Mouse (Mus musculus) bone marrow macrophage, adult 2 months (primary cell): ENCODE data around the gene OR5BS1P.

Experiments used
- CTCF ChIP-seq: IDR thresholded peaks from 2 replicates; pipeline ENCODE4 v1.5.1; 2012; ENCODE audit warnings: low read depth, mild to moderate bottlenecking, low read length, moderate library complexity
- POLR2A ChIP-seq: IDR thresholded peaks from 2 replicates; pipeline ENCODE4 v1.6.1; 2012; ENCODE audit warnings: mild to moderate bottlenecking, low read depth, low read length, borderline replicate concordance

- TF ChIP-seq CTCF (no peak), POLR2A (no peak)
These were observed 5.3 kb downstream of the OR5BS1P start for GRCm38 (mm10) chr15:98474958-98475357.
